Mouse (Mus musculus) natural killer cell, adult 2 months (primary cell): ENCODE results near the gene Leng8.

Experiments used
- DNase-seq, 2 experiments: peaks; one replicate each; pipeline ENCODE4 v3.0.0; 2022; ENCODE audit warnings: low spot score in 2 of 2

Gene Leng8

DNA sequence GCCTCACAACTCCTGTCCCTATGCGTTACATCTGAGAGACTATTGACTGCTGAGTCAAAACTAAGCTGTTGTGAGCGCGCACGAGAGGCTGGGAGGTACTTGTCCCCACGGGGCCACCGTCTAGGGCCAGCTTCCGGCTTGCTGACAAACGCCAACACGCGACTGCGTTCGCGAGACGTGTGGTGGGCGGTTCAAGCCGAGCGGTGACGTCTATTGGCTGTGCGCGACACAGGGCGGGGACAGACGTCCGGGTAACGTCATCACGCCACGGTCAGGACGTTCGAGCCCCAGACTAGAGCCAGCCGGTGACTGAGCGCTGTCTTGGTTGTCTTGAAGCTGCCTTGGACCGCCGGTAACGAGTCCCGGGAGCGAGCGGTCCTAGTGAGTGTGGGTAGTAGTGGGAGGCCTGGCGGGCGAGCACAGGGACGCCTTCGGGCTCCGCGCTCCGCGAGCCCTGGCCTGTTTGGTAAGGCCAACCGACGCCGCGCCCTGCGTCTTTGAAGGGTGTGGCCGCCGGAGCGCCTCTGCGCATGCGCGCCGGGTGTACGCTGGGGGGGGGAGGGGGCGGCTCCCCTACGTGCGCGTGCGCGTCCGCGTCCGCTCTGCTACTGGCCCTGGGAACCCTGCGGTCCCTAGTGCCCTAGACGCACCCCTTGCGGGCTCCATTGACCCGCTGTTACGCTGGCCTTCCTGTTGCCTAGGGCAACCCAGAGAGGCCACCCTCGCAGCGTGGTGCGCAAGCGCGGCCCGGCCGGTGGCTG lies at the start of gene Leng8:
Leng8 (plus strand) TSS at position 269 of the 761 bp plus-strand sequence.
- DNase-seq, result peak; percentile 99

DNA sequence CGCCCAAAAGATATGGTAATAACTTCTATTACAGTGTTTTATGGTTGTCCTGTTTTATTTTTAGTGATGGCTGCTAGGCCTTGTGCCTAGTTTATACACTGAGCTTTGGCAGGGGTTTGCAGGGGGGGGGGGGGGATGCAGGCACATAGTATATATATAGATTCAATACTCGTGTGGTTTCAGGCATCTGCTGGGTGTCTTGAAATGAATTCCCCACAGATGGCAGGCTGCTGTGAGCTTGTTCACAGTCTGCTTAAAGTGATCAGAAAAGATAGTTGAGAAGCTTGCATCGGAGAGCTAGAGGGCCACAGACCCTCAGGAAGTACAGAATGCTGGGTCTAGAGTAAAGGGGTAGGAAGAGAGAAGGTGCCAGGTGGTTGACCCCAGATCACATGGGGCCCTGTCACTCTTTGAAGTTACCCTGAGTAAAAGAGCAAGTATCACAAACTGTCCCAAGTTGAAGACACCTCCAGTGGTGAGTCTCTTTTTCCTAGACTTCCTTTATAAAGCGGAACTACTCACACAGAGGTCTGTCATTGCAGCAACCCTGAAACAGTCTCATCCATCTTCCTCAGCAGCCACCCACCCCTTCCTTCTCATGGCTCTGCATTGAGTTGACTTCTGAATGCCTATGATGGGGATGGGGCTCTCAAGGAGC lies 49.5 kb upstream of the Leng8 start:
- DNase-seq, result peak in 1 of 2 experiments; percentile 13

GRCm38 (mm10) chr7:4087896-4088480 lies 48.9 kb upstream of the Leng8 start:
- DNase-seq, result no peak

DNA sequence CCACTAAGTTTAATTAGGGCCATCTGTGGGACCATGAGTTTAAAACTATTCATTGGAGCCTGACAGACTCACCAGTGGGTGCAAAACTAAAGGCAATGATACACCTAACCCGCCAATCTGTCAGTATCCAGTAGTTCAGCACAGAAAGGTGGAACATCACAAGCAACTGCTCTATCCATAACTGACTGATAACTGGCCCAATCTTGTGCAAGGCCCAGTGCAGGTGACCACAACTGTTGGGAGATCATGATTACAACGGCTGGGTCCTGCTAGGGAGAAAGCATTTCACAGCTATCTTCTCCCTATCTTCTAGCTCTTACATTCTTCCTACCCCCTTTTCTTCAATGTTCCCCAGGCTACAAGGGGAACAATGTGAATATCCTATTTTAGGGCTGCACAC lies 48.2 kb upstream of the Leng8 start:
- no peak for DNase-seq

DNA sequence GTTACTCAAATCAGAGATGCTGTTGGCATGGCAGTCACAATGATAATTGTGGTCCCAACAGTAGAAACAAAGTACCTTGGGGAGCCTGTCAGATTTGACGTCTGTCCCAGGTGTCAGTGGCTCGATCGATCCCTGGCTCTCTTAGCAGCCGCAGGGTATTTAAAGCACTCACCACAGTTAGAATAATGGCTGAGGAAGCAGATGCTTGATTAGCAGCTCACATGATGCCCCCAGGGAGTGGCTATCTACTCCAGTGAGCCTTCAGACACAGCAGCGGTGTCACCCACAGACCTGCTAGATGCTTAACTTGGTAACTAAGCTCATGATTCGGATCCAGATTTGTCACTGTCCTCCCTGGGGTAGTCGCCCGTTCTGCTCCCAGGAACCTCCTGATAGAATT lies 45.7 kb upstream of the Leng8 start:
- DNase-seq, result peak; percentile 26 to 76

GRCm38 (mm10) chr7:4098301-4098700 lies 38.5 kb upstream of the Leng8 start:
- no peak for DNase-seq

- no peak for DNase-seq
Observed at GRCm38 (mm10) chr7:4098832-4099231, 38.0 kb upstream of the Leng8 start.

- no peak for DNase-seq
Observed at GRCm38 (mm10) chr7:4101144-4101543, 35.7 kb upstream of the Leng8 start.

DNA sequence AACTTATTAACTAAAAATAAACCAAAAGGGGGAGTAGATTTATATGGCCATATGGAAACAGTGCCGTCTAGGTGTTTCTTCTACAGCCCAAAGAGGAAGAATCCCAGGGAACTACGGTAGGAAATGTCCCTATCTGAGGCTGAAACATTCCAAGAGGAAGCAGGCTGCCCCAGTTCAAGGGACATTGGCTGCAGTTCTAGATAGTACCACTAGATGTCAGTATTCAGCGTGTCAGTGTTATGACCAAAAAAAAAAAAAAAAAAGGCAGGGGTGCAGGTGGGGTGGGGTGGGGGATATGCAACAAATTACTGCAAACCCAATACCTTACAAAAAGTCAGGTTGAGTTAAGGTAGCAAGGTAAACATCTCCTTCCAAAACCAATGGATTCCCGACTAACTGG lies 33.4 kb upstream of the Leng8 start:
- DNase-seq, result no peak

DNA sequence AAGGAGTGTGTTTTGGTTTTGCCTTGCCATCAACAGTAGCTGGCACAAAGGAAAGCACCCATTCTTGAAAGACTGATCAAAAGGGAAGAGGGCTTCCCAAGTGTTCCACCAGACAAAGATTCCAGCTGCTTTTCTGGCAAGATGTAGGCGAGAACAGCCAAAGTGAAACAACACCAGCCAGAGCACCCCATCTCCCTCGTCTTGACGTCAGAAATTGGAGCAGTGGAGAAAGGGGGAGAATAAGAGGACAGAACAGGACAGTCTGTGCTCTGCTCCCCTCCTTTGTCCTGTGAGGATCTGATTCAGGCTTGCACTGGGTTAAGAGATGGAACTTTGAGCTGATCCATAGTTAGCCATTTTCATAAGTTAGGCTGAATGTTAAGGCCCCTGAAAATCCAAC lies 25.1 kb upstream of the Leng8 start:
- no peak for DNase-seq

- no peak for DNase-seq
Observed at GRCm38 (mm10) chr7:4117050-4117814, 19.6 kb upstream of the Leng8 start.

DNA sequence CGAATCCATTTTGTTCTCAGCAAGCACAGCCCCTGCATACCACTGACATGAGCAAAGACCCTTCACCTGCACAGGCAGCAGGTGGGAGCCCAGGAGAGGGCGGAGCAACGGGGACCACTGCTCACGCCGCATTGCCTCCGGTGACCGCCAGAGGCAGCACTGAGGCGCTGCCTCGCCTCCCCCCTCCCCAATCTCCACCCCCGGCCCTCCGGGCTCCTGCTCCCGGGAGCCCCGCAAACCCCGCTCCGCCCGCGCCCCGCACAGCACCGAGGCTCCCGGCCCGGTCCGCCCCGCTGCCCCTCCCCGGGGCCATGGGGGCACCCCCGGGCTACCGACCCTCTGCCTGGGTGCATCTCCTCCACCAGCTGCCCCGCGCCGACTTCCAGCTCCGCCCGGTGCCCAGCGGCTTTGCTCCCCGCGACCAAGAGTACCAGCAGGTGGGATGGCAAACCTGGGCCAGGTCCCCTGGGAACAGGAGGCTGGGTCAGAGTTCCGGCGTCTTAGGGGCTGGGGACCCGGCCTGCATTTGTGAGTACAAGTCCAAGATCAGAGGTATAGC lies 17.4 kb upstream of the Leng8 start, which contains the start of gene Ttyh1:
Ttyh1 (plus strand) TSS at position 65 of the 559 bp plus-strand sequence.
- no peak for DNase-seq

- DNase-seq, result no peak
Observed at GRCm38 (mm10) chr7:4119976-4120921, 16.6 kb upstream of the Leng8 start.

DNA sequence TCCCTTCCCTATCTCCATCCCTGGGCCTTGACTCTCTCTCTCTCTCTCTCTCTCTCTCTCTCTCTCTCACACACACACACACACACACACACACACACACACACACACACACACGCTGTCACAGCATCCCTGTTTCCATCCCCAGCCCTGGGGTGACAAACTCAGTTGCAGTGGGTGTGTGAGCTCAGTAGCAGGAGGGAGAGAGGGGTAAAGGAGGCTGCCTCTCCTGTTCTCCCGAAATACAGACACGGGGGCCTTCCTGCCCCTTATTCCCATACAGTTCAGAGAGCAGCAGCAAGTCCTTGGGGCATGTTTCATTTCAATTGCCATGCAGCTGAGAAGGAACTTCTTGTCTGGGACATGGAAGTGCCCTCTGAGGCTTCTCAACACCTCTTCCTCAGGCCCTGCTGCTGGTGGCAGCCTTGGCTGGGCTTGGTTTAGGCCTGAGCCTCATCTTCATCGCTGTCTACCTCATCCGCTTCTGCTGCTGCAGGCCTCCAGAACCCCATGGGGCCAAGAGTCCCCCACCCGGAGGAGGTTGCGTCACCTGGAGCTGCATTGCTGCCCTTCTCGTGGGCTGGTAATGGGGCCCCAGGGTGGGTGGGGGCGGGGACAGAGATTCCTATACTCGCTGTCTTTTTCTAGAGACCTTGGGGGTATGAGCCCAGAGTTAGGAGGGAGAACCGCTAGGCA lies 14.6 kb upstream of the Leng8 start:
- DNase-seq, result no peak

- no peak for DNase-seq
Observed at GRCm38 (mm10) chr7:4122783-4123182, 14.1 kb upstream of the Leng8 start.

DNA sequence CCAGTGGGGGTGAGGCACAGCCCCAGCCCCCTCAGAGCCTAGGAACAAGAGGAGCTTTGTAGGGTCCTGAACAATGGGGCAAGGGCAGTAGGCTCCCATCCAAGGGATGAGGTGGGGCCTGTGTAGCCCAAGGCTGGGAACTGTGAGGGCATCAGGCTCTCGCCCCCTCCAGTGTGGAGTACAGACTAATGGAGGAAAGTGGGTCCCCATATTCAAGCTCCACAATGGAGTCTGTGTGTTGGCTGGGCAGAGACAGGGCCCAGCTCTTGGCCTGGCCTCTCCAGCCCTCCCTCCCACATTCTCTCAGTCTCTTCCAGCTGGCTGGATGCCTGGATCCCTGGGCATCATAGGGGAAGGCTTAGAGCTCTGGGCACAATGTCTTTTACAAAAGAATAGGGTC lies 13.1 kb upstream of the Leng8 start:
- DNase-seq, result no peak

DNA sequence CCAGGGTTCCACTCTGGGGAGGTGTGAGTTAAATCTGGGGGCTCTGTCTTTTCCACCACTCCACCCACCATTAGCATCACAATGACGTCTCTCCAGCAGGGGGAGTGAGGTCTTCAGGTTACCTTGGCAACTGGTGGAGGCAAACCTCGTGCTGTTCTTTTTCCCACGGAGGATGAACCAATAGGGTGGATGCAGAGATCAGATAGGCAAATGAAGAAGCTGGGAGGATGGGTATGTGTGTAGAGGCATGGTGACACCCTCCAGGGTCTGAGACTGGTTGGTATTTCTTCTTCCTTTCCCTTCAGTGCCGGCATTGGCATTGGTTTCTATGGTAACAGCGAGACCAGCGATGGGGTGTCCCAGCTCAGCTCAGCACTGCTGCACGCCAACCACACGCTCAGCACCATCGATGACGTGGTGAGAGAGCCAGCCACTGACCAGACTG lies 12.5 kb upstream of the Leng8 start:
- DNase-seq, result peak; percentile 72 to 77

DNA sequence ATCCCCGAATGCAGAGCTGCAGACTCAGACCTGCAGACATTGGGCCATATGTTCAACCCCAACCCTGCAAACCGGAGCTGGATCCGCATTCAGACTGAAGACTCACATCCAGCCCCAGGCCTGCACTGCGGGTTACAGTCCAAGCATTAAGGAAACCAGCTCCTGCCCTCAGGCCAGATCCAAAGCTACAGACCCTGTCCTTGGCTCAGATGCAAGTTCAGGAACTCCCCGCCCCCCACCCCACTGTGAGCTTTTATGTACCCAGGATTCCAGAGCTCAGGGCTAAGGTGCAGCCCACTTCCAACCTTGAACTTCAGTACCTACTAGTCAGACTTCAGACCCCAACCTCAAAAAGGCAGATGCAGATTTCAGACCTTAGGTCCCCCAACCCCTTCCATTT lies 12.0 kb upstream of the Leng8 start:
- no peak for DNase-seq

GRCm38 (mm10) chr7:4125306-4125705 lies 11.5 kb upstream of the Leng8 start:
- DNase-seq, result no peak
